Comparison of ENCODE assay signal across 21 mouse cellular contexts in the genomic region with DNA sequence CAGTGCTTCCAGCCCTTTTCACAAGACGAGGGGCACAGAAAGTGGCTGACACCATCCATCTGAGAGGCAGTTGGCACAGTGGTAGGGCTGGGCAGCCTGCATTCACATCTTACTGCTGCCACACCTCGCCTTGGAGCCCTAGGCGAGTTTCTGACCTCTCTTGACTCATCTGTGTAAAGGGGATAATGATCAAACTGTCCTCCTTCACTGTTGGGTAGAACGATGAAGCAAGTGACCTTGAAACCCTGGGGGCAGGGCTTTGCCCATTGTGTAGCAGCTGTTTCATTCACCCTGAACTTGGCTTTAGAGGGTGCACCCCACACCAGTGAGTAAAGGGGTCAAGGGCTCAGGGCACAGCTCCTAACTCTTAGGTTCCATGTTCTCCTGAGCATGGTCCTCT.
"Had no signal": no experiment of that assay in that cellular context is flagged by ENCODE, and none has a peak within 500 bp of the region (broad histone marks: within the 10 kb centered on the region; RNA-seq: fewer than 3 reads in every experiment).

No protein-coding gene starts in this region.

- H3K27me3 ChIP-seq: heart, embryonic 13.5 days; heart, embryonic 15.5 days; hindbrain, embryonic 13.5 days; hindbrain, embryonic 15.5 days; limb, embryonic 13.5 days; limb, embryonic 15.5 days; liver, embryonic 12.5 days had no signal

- H3K4me2 ChIP-seq: heart, embryonic 13.5 days; heart, embryonic 15.5 days; hindbrain, embryonic 13.5 days; hindbrain, embryonic 15.5 days; limb, embryonic 13.5 days; limb, embryonic 15.5 days; liver, embryonic 12.5 days had no signal

- ATAC-seq: hindbrain, postnatal 0 days; intestine, embryonic 16.5 days; liver, embryonic 12.5 days had no signal

- H3K4me3 ChIP-seq: heart, embryonic 10.5 days; heart, embryonic 13.5 days; heart, embryonic 15.5 days; hindbrain, embryonic 13.5 days; hindbrain, embryonic 15.5 days; limb, embryonic 13.5 days; limb, embryonic 15.5 days; liver, embryonic 12.5 days had no signal

- H3K27ac ChIP-seq: heart, embryonic 10.5 days; heart, embryonic 13.5 days; heart, embryonic 15.5 days; hindbrain, embryonic 13.5 days; hindbrain, embryonic 15.5 days; hindbrain, postnatal 0 days; limb, embryonic 13.5 days; limb, embryonic 15.5 days; liver, embryonic 12.5 days; liver, embryonic 14.5 days had no signal

- H3K4me1 ChIP-seq: heart, embryonic 15.5 days; liver, embryonic 12.5 days had no signal

- DNase-seq: gastrocnemius, postnatal 14 days; gastrocnemius, postnatal 36 days; heart, adult 18-20 months; heart, postnatal 14 days; heart, postnatal 36 days; kidney, postnatal 10 days; layer of hippocampus, adult 9-11 months; layer of hippocampus, postnatal 36 days; left cerebral cortex, postnatal 4 days; lung, adult 18-20 months had no signal

- H3K9ac ChIP-seq: heart, embryonic 13.5 days; heart, embryonic 15.5 days; hindbrain, embryonic 13.5 days; hindbrain, embryonic 15.5 days; limb, embryonic 13.5 days; limb, embryonic 15.5 days; liver, embryonic 12.5 days; liver, embryonic 14.5 days had no signal

- H3K9me3 ChIP-seq: heart, embryonic 10.5 days; heart, embryonic 13.5 days; heart, embryonic 15.5 days; hindbrain, embryonic 13.5 days; hindbrain, embryonic 15.5 days; limb, embryonic 13.5 days; limb, embryonic 15.5 days; liver, embryonic 12.5 days had no signal

- H3K36me3 ChIP-seq: heart, embryonic 10.5 days; heart, embryonic 13.5 days; heart, embryonic 15.5 days; hindbrain, embryonic 13.5 days; hindbrain, embryonic 15.5 days; limb, embryonic 13.5 days; limb, embryonic 15.5 days; liver, embryonic 12.5 days had no signal
